Mouse (Mus musculus): ENCODE measurements at regions not wholly inside any gene's neighbourhood (a gene's known extent, or its start where the extent isn't known, plus 50 kb on each side); places are given as distances from the start of the nearest gene placed in this dataset.

GRCm38 (mm10) chr2:80902050-80902449 is 285.0 kb downstream of the Nup35 start:
- TF ChIP-seq CTCF (IDR thresholded peaks at IDR 0.05; ENCODE audit: borderline replicate concordance, insufficient read depth, low read length) = no peak
- no peak for TF ChIP-seq POLR2A (IDR thresholded peaks at IDR 0.05; ENCODE audit: low read depth, low read length)

Measured in embryonic fibroblast, embryonic 13.5 days (primary cell).